Mouse (Mus musculus) liver, embryonic 14.5 days (tissue): ENCODE results near the gene Fgfr2. TPM values are rescaled to one million over a fixed set of nuclear protein-coding genes. Genes with fewer than 3 reads are reported as not detected.
A peak's percentile ranks its signal among the peaks of the same experiment; 100 is the strongest.

ENCODE experiments used
- ATAC-seq: fragments of 200-750 bp; cut with Nextera tagmentation; 2 replicates; pipeline ENCODE4 v1.8.0; 2017; ENCODE audit warnings: moderate number of reproducible peaks, mild to moderate bottlenecking, moderate library complexity; ENCODE audit not compliant: insufficient read depth
- DNase-seq, 3 experiments: peaks; one replicate each; pipeline ENCODE4 v3.0.0-alpha.2; 2012 to 2013; ENCODE audit warnings: low read depth in 3 of 3, low spot score in 3 of 3
- H3K27ac ChIP-seq: fragments of 300-500 bp; sonication (generic); 2 replicates; pipeline ENCODE4 v1.5.1; 2014; ENCODE audit warnings: moderate library complexity, mild to moderate bottlenecking, control low read depth, inconsistent platforms
- H3K27me3 ChIP-seq: fragments of 300-500 bp; sonication (generic); 2 replicates; pipeline ENCODE4 v1.6.1; 2014; ENCODE audit warnings: mild to moderate bottlenecking, low read length, moderate library complexity; ENCODE audit not compliant: control insufficient read depth, insufficient read depth
- H3K36me3 ChIP-seq: fragments of 300-500 bp; sonication (generic); replicated peaks from 2 replicates; pipeline ENCODE4 v1.6.1; 2014; ENCODE audit warnings: low read depth; ENCODE audit not compliant: control insufficient read depth, insufficient read depth
- H3K4me1 ChIP-seq, 2 experiments: fragments of 200-500 bp in 1 of 2; fragments of 300-500 bp in 1 of 2; sonication (generic) in 1 of 2; replicated peaks; 2 replicates each; pipeline ENCODE4 v1.6.1; 2012 to 2014; ENCODE audit warnings: antibody characterized with exemption in 1 of 2, inconsistent platforms in 1 of 2, low read length in 1 of 2; ENCODE audit not compliant: control insufficient read depth in 2 of 2, insufficient read depth in 2 of 2
- H3K4me2 ChIP-seq: fragments of 300-500 bp; sonication (generic); 2 replicates; pipeline ENCODE4 v1.6.1; 2014; ENCODE audit warnings: low read depth, mild to moderate bottlenecking, control low read depth, moderate library complexity
- H3K4me3 ChIP-seq, 2 experiments: fragments of 200-500 bp in 1 of 2; fragments of 300-500 bp in 1 of 2; sonication (generic) in 1 of 2; 2 replicates each; pipeline ENCODE4 v1.5.1; 2012 to 2014; ENCODE audit warnings: low read depth in 2 of 2, low read length in 2 of 2, mild to moderate bottlenecking in 2 of 2, control low read depth in 1 of 2, inconsistent platforms in 1 of 2, moderate library complexity in 1 of 2; ENCODE audit not compliant: insufficient read depth in 1 of 2
- H3K9ac ChIP-seq: fragments of 300-500 bp; sonication (generic); replicated peaks from 2 replicates; pipeline ENCODE4 v1.6.1; 2014; ENCODE audit warnings: mild to moderate bottlenecking, control low read depth, moderate library complexity
- H3K9me3 ChIP-seq: fragments of 300-500 bp; sonication (generic); 2 replicates; pipeline ENCODE4 v1.6.1; 2016; ENCODE audit warnings: low read length, mixed read lengths; ENCODE audit not compliant: control insufficient read depth
- CTCF ChIP-seq: IDR thresholded peaks from 2 replicates; pipeline ENCODE4 v1.5.1; 2016; ENCODE audit warnings: antibody characterized with exemption, low read depth, control low read depth
- EP300 ChIP-seq: IDR thresholded peaks from 2 replicates; pipeline ENCODE4 v1.6.1; 2016; ENCODE audit warnings: antibody characterized with exemption, low read depth
- WGBS: fragments of 180-500 bp; shearing (Covaris S2); extraction: QIAGEN DNeasy Blood & Tissue Kit; methylation state at CpG from one replicate; pipeline ENCODE4 v1.1.7; 2014; ENCODE audit not compliant: insufficient replicate concordance; 5-methylcytosine and 5-hydroxymethylcytosine counted together
- polyA plus RNA-seq, 2 experiments: library from polyadenylated mRNA; depleted of rRNA in 1 of 2; stranded (reverse) in 1 of 2; unstranded in 1 of 2; fragments of >200 nt; fragmentation: Nextera tagmentation in 1 of 2; extraction: Ambion mirVana in 1 of 2; gene quantifications; 2 replicates each; pipeline versions ENCODE4 v1.2.1 to v1.2.3; 2012 to 2014

Gene Fgfr2
- polyA plus RNA-seq, 2 experiments, result 7.9 to 8.8 TPM

DNA sequence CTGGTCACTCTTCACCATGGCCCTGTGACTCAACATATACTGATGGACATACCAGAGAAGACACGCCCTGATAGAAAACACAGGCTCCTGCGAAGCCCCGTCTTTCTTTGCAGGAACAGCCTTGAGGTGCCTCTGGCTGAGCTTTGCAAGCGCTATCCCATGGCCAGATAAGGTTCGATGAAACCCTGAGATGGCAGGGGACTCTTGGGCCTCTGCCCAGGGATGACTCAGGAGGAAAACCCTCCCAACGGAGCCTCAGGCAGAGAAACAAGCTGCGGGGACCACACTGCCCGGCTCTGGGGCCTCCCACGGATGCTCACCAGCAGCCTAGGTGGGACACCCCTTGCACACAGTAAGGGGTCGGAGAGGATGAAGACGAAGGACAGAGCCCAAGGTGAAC lies 115.8 kb downstream of the Fgfr2 start:
- H3K4me3 ChIP-seq, result no peak overlapping the region
- no peak overlapping the region for H3K4me2 ChIP-seq
- no peak overlapping the region for H3K27ac ChIP-seq
- no peaks in the 10 kb centered on the region for H3K36me3 ChIP-seq
- no peak for ATAC-seq
- DNase-seq, result no peak
- no peak for TF ChIP-seq CTCF
- no peak for TF ChIP-seq EP300
- H3K4me1 ChIP-seq, result peaks cover 0 to 8% of the 10 kb centered on the region in 2 experiments; a peak in 3 of 4 replicates
- H3K9ac ChIP-seq, result no peak overlapping the region
- no peaks in the 10 kb centered on the region for H3K27me3 ChIP-seq
- H3K9me3 ChIP-seq, result no peaks in the 10 kb centered on the region
- 52% methylated on average over 11 of the region's 11 CpGs for WGBS

DNA sequence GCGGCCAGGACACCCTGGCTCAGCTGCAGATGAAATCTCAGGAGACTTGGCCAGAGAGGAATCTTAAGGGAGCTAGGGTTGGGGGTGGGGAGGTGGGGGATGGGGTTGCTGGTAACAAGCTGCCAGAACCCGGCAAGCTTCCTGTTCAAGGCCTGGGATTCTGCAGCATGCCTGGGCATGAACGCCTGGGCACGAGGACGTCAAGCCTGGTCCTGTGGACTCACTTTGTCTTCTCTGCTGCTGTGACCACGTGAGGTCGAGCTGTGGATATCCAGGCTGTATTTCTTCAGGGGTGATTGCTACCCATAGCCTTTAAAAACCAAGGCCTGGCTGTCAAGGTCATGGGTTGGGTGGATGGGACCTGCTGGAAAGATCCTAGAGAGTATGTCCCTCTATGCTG lies 117.4 kb downstream of the Fgfr2 start:
- Histone ChIP-seq H3K9ac (no peak overlapping the region), H3K27me3 (no peaks in the 10 kb centered on the region), H3K27ac (no peak overlapping the region), H3K9me3 (no peaks in the 10 kb centered on the region), H3K36me3 (no peaks in the 10 kb centered on the region), H3K4me1 (peaks cover 0 to 4% of the 10 kb centered on the region in 2 experiments; a peak in 3 of 4 replicates), H3K4me2 (no peak overlapping the region), H3K4me3 (no peak overlapping the region)
- no peak for ATAC-seq
- DNase-seq, result no peak
- WGBS, result 74% methylated on average over 7 of the region's 7 CpGs
- TF ChIP-seq EP300 (no peak), CTCF (no peak)

DNA sequence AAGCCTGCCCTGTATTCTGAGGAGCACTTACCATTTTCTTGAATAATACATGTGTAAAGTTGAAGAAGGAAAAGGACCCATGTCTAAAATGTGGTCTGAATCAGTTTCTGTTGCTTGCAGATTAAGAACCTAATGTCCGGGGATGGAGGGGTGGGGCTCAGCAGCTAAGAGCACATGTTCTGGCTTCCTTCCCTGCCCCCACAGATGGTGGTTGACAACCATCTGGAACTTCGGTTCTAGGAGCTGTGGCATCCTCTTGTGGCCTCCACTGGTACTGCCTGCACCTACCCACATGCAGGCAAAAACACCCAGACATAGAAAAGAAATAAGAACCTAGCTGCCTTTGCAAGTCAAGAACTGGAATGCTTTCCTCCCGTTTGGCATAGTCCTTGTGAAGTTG lies 119.7 kb downstream of the Fgfr2 start:
- H3K4me1 ChIP-seq, result peaks cover 0 to 4% of the 10 kb centered on the region in 2 experiments; a peak in 3 of 4 replicates
- DNase-seq (peak; percentile 7 to 54 (median 16)), ATAC-seq (peak; percentile 74)
- no peak overlapping the region for H3K4me3 ChIP-seq
- H3K27ac ChIP-seq, result no peak overlapping the region
- H3K36me3 ChIP-seq, result no peaks in the 10 kb centered on the region
- H3K9ac ChIP-seq, result no peak overlapping the region
- no peak overlapping the region for H3K4me2 ChIP-seq
- TF ChIP-seq CTCF (peak; percentile 91), EP300 (no peak)
- 4% methylated on average over 3 of the region's 3 CpGs for WGBS
- no peaks in the 10 kb centered on the region for H3K9me3 ChIP-seq
- no peaks in the 10 kb centered on the region for H3K27me3 ChIP-seq

DNA sequence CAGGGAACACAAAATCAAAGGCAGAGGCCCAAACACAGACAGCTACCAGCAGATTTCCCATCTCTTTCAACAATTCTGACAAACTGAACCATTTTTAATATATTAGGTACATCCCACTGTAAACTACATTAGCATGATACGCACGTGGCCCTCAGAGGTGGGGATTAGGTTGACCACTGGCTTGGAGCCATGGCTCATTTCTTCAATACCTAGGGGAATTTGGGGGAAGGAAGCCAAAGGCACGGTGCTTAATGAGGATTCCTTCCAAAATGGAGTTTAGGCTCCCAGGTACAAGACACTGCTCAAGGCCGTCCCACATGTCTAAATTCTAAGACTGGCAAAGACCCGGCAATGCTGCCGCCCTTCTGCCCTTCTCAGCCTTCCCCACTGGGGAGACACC lies 120.9 kb downstream of the Fgfr2 start:
- 82% methylated on average over 6 of the region's 6 CpGs for WGBS
- no peaks in the 10 kb centered on the region for H3K27me3 ChIP-seq
- no peak for TF ChIP-seq CTCF
- no peak for TF ChIP-seq EP300
- H3K4me3 ChIP-seq, result no peak overlapping the region
- no peak overlapping the region for H3K27ac ChIP-seq
- H3K9me3 ChIP-seq, result no peaks in the 10 kb centered on the region
- H3K4me1 ChIP-seq, result peaks cover 0 to 4% of the 10 kb centered on the region in 2 experiments; a peak in 3 of 4 replicates
- no peak overlapping the region for H3K4me2 ChIP-seq
- ATAC-seq, result no peak
- DNase-seq, result no peak
- no peak overlapping the region for H3K9ac ChIP-seq
- H3K36me3 ChIP-seq, result no peaks in the 10 kb centered on the region

DNA sequence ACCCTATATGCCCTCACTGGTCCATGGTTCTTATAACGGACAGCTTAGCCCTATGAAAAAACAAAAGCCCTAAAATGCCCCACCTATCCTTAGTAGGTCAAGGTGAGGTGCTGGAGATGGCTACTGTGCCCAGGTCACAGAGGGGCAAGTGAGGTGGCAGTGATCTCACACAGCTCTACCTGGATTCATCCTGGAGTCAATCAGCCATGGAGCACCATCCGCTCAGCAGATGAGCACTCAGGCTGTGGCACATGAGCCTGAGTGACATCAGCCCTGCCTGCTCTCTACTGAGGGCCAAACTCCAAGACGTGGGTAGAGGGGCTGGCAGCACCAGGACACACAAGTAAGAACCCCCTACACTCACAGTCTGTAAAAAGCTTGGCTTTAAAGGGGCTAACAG lies 121.8 kb downstream of the Fgfr2 start:
- H3K9ac ChIP-seq, result no peak overlapping the region
- no peak for DNase-seq
- ATAC-seq, result no peak

More for the DNA sequence above, 121.8 kb downstream of the Fgfr2 start:
- no peak overlapping the region for H3K4me3 ChIP-seq
- WGBS, result 65% methylated on average over 3 of the region's 3 CpGs
- no peaks in the 10 kb centered on the region for H3K9me3 ChIP-seq
- H3K4me1 ChIP-seq, result peaks cover 0 to 4% of the 10 kb centered on the region in 2 experiments; a peak in 3 of 4 replicates
- H3K36me3 ChIP-seq, result no peaks in the 10 kb centered on the region
- no peak for TF ChIP-seq CTCF
- no peak for TF ChIP-seq EP300
- H3K4me2 ChIP-seq, result no peak overlapping the region
- no peaks in the 10 kb centered on the region for H3K27me3 ChIP-seq
- H3K27ac ChIP-seq, result no peak overlapping the region
